Mouse (Mus musculus): ENCODE results near the gene 4930474N05Rik.

4930474N05Rik gene

GRCm38 (mm10) chr14:36094617-36095016 is at the start of gene 4930474N05Rik:
4930474N05Rik (plus strand) TSS chr14:36094917.
- no peak for DNase-seq (ENCODE audit: low spot score in 2 of 2)

DNA sequence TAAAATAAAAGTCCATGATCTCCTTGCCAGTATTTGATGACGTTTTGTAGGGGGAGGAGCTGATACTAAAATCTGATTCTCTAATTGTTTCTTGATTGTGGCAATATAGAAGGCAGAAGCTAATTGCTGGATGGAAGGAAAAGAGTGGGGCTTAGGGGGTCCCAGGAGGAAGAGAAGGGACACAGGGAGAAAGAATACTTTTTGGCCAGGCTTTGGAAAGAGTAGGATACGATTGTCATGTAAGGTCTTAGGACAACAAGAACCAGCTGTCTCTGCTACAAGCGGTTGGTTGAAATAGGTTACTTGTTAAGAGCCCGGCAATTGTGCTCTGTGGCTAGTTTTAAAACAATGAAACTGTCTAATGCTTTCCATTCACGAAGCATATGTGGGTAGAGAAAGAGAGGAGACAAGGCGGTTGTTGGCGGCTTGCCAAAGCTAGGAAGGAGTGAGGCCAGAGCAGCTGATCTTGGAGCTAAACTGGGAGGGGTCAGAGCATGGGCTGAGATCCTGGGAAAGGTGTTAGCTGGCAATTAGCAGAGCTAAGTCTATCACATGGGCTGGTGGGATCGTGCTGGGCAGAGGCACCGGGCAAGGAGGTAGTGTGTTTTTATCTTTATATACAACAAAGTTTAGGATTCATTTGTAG is 45.8 kb upstream of the 4930474N05Rik start:
- DNase-seq (ENCODE audit: low spot score in 2 of 2) = no peak

GRCm38 (mm10) chr14:36053281-36053680 is 41.4 kb upstream of the 4930474N05Rik start:
- no peak for DNase-seq (ENCODE audit: low spot score in 2 of 2)

DNA sequence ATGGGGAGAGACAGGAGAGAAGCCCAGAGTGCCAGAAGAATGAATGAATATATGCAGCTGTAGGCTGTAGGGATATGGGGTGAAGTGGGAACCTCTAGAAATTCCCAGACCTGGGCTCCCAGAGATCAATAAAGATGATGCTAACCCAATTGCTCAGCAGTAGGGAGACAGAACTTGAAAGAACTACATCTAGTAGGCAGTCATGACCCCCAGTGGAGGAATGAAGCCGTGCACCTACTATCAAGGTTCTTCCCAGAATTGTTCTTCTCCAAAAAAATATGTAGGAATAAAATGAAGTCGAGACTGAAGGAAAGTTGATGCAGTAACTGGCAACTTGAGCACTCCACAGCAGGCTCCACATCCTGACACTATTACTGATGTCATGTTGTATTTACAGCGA is 3.8 kb downstream of the 4930474N05Rik start:
- no peak for DNase-seq (ENCODE audit: low spot score in 2 of 2)

- DNase-seq (ENCODE audit: low spot score in 2 of 2) = no peak
Observed at GRCm38 (mm10) chr14:36099647-36100046, 4.9 kb downstream of the 4930474N05Rik start.

DNA sequence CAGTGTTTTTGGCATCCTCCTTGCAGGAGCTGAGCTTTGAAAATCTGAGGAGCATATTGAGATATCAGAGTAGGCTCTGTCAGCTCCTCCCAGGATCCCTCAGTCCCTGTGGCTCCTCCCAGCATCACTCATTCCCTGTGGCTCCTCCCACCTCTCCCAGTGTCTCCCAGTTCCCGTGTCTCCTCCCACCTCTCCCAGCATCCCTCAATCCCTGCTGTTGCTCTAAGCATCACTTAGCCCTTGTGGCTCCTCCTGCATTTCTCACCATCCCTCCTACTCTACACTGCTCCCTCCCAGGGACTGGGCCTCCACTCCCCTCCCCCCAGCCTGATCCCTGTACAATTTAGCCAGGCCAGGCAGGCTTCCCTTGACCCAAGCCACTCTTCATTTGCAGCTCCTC is 6.0 kb downstream of the 4930474N05Rik start:
- DNase-seq (ENCODE audit: low spot score in 2 of 2) = no peak

DNA sequence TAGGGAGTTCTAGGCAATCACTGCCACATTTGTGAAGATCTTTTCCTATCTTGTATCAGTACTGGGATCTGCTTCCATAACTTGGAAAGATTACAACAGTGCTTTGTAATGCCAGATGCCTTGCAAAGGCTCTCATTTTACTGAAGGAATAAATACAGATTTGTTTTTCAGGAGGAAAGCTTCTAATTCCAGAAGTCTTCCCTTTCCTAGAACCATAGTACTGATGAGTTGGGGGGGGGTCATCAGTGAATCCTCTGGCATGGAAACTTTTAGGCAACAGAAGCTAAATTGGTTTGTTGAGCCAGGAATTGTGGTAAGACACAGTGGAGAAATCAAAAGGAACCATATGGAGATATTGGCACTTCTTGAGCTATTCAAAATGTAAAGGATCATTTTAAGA is 19.8 kb downstream of the 4930474N05Rik start:
- no peak for DNase-seq (ENCODE audit: low spot score in 2 of 2)

GRCm38 (mm10) chr14:36123775-36124335 is 29.1 kb downstream of the 4930474N05Rik start:
- DNase-seq (ENCODE audit: low spot score in 2 of 2) = no peak

DNA sequence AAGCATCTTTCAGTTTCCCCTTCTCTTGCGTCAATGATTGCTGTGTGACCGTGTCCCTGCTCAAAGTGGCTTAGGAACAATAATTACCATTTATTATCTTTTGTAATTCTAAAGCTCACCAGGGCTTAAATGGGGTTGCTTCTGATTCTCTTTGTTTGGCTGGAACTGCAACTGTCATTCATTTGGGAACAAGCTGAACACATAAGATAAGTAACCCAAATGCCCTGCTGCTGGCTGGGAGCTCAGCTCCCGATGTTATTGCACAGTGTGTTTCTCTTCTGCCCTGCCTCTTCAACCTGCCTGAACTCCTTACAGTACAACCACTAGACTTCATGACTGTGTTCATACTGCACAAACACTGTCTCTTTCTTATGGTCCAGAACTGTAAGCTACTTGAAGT is 41.0 kb downstream of the 4930474N05Rik start:
- DNase-seq (ENCODE audit: low spot score in 2 of 2) = no peak

GRCm38 (mm10) chr14:36137696-36138095 is 43.0 kb downstream of the 4930474N05Rik start:
- no peak for DNase-seq (ENCODE audit: low spot score in 2 of 2)

DNA sequence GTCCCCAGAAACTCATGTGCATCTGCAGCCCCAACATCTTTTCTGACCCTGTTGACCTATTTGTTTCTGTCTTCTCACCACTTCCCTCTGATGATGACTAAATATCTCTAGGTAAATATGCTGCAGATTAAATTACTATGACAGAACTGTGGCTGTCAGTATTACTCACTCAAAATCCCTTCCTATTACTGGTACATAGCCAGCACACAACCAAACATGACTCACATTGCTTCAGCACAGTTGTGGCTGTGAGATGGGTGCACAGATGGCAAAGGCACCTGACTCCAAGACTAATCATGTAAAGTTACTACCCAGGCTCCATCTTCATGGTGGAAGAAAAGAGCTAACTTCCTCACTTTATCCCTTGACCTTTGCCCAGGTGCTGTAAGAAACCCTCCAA is 50.5 kb downstream of the 4930474N05Rik start:
- no peak for DNase-seq (ENCODE audit: low spot score in 2 of 2)
